Mouse (Mus musculus) frontal cortex, adult 2 months (tissue): ENCODE measurements around the gene Syt1. TPM values are rescaled to one million over a fixed set of nuclear protein-coding genes. Genes with fewer than 3 reads are reported as not detected.
A peak's percentile ranks its signal among the peaks of the same experiment; 100 is the strongest.

Experiments used
- DNase-seq, 2 experiments: peaks; one replicate each; pipeline ENCODE4 v3.0.0; 2022; ENCODE audit warnings: low spot score in 1 of 2; ENCODE audit errors: extremely low spot score in 1 of 2
- polyA plus RNA-seq: library from polyadenylated mRNA; depleted of rRNA; stranded (reverse); fragments of >200 nt; gene quantifications from 2 replicates; pipeline ENCODE4 v1.2.3, GENCODE M21; 2012

Gene Syt1
- polyA plus RNA-seq, 1 experiment: 663 TPM

GRCm38 (mm10) chr10:108455883-108456282 is 554.9 kb downstream of the Syt1 start:
- peak in 1 of 2 experiments; percentile 68 for DNase-seq

DNA sequence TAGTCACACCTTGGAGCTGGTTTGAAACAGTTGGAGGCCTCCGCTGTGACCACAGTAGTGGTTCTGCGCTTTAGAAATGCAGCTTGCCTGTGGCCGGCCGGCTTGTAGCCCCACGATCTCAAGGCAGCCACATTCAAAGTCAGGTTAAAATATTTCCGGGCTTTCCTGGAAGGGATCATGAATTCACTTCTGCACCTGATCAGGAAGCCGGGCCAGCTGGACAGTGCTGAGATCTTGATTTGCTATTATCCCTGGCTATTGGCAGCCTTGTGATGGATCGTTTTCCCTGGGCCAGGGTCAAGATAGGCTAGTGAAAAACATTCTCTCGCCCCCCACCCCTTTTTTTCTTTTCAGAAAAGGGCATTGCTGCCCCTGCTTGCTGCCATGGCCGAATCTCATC is 555.6 kb downstream of the Syt1 start:
- DNase-seq: no peak

GRCm38 (mm10) chr10:108454691-108455117 is 556.1 kb downstream of the Syt1 start:
- DNase-seq: peak; percentile 70 to 79

DNA sequence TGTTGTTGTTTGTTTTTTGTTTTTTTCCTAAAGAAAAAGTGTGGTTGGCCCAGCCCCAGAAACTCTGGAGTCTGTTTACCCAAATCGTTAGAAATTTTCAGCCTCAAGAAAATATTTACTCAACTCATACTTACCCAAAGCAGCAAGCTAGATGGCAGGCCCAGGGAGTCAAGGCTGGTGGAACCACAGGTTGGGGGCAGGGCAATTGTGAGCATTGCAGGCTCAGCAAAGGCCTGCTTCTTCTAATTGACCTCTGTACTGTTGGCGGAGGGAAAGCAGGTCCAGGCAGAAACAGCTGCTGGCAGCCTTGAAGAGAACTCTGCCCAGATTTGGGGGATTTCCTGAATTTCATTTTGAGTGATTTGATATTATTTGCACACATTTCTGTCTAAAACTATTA is 557.2 kb downstream of the Syt1 start:
- DNase-seq: no peak

DNA sequence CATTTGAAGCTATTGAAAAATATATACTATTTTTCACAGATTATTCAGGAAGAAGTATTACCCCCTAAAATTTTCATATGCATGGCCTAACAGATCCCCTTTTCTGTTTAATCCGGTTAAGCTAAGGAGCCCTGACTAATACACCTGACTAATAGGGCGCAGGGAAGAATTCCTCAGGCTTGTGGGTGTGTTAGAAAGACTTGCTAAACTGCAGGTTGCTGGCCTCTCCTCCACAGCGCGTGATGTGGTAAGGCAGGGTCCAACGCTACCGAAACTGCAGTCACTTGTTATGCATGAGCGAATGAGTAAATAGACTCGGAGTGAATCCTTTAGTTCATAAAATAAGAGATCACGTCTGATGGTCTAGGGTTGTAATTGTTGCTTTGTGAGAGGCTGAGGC is 558.4 kb downstream of the Syt1 start:
- DNase-seq: no peak

GRCm38 (mm10) chr10:108451516-108451915 is 559.3 kb downstream of the Syt1 start:
- DNase-seq: no peak

DNA sequence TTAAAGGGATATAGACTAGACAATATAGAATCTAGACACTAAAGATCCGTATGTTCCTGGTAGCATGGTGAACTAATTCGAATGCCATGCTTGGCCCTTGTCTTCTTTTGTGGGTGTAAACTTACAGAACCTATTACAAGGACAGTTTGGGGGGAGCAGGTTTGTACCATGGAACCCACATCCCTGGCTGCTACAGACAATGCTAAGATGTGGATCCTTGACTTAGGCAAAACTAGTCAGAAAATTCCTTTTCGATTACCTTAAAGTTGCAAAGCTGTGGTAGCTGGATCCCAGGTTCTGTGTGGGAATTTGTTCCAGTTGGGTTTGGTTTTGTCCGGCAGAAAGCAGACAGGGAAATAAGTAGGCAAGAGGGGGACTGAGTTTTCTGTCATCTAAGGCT is 560.4 kb downstream of the Syt1 start:
- no peak for DNase-seq

DNA sequence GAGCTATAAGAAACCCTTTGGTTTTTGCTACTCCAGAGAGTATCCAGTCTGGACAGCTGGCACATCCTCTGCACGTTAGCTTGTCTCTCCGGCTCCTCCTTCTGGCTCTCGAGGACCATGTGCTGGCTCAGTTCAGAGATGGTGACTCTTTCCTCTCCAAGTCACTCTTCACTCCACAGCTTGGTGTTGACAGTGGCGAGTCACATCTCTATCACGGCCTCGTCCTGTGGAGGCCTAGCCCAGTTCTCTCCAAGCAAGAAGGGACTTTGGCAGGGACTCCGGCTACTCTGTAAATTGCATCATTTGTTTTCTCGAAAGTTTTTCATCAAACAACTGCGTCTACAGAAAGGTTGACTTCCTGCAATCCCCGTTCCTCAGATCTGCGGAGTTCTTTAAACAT is 562.4 kb downstream of the Syt1 start:
- DNase-seq: no peak
